Mouse (Mus musculus) forebrain, embryonic 13.5 days (tissue): Measurements from ENCODE around the gene Kptn. TPM values are rescaled to one million over a fixed set of nuclear protein-coding genes. Genes with fewer than 3 reads are reported as not detected.

ENCODE experiments used
- ATAC-seq: fragments of 200-750 bp; cut with Nextera tagmentation; 2 replicates; pipeline ENCODE4 v1.8.0; 2017
- H3K27ac ChIP-seq: fragments of 300-500 bp; sonication (generic); 2 replicates; pipeline ENCODE4 v1.5.1; 2015; ENCODE audit warnings: inconsistent platforms, mild to moderate bottlenecking, moderate library complexity
- H3K27me3 ChIP-seq: fragments of 300-500 bp; sonication (generic); 2 replicates; pipeline ENCODE4 v1.6.1; 2015; ENCODE audit warnings: mild to moderate bottlenecking, inconsistent platforms
- H3K36me3 ChIP-seq: fragments of 300-500 bp; sonication (generic); 2 replicates; pipeline ENCODE4 v1.6.1; 2015; ENCODE audit warnings: mild to moderate bottlenecking, inconsistent platforms; ENCODE audit not compliant: poor library complexity, severe bottlenecking
- H3K4me1 ChIP-seq: fragments of 300-500 bp; sonication (generic); 2 replicates; pipeline ENCODE4 v1.6.1; 2015; ENCODE audit warnings: inconsistent platforms
- H3K4me2 ChIP-seq: fragments of 300-500 bp; sonication (generic); 2 replicates; pipeline ENCODE4 v1.6.1; 2015; ENCODE audit warnings: inconsistent platforms, mild to moderate bottlenecking, moderate library complexity
- H3K4me3 ChIP-seq: fragments of 300-500 bp; sonication (generic); 2 replicates; pipeline ENCODE4 v1.5.1; 2015; ENCODE audit warnings: mild to moderate bottlenecking, inconsistent platforms
- H3K9ac ChIP-seq: fragments of 300-500 bp; sonication (generic); 2 replicates; pipeline ENCODE4 v1.6.1; 2015; ENCODE audit warnings: mild to moderate bottlenecking, inconsistent platforms
- H3K9me3 ChIP-seq: fragments of 300-500 bp; sonication (generic); replicated peaks from 2 replicates; pipeline ENCODE4 v1.6.1; 2016; ENCODE audit warnings: inconsistent platforms
- WGBS: fragments of 180-500 bp; shearing (Covaris S2); methylation state at CpG from one replicate; pipeline ENCODE4 v1.1.7; 2015; 5-methylcytosine and 5-hydroxymethylcytosine counted together
- polyA plus RNA-seq: library from polyadenylated mRNA; unstranded; fragments of >200 nt; fragmentation: Nextera tagmentation; extraction: Ambion mirVana; gene quantifications from 2 replicates; pipeline ENCODE4 v1.2.1, GENCODE M21; 2015

The Kptn gene
- polyA plus RNA-seq, 1 experiment from 2014 or later: 37.2 TPM

DNA sequence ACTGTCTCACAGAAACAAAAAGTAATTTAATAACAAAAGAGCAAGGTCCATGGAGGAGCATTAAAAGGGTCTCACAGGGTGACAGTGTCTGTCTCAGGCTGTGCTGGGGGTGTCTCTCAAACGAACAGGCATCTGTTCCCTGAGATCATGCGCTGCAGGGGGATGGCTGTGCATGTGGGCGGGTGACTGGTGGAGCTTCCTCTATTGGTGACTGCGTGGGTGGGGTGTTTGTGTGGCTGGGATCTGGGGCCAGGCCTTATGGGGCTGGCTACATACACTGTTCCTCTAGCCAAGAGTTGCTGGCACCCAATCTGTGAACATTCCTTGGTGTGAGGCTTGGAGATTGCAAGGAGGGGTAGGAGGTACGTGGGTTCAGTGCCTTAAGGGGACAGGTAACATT is 29.5 kb downstream of the Kptn start:
- H3K4me2 ChIP-seq: no peak overlapping the region
- no peak overlapping the region for H3K9ac ChIP-seq
- no peak overlapping the region for H3K4me3 ChIP-seq
- H3K36me3 ChIP-seq: peaks cover 7% of the 10 kb centered on the region
- H3K4me1 ChIP-seq: peaks cover 24% of the 10 kb centered on the region
- peak overlapping the region; percentile 3; the same call in 1 of the 2 replicates for H3K27ac ChIP-seq
- peak; percentile 57; the same call in 1 of the 2 replicates for ATAC-seq
- no peaks in the 10 kb centered on the region for H3K27me3 ChIP-seq
- WGBS: 56% methylated on average over 5 of the region's 5 CpGs
- no peaks in the 10 kb centered on the region for H3K9me3 ChIP-seq

DNA sequence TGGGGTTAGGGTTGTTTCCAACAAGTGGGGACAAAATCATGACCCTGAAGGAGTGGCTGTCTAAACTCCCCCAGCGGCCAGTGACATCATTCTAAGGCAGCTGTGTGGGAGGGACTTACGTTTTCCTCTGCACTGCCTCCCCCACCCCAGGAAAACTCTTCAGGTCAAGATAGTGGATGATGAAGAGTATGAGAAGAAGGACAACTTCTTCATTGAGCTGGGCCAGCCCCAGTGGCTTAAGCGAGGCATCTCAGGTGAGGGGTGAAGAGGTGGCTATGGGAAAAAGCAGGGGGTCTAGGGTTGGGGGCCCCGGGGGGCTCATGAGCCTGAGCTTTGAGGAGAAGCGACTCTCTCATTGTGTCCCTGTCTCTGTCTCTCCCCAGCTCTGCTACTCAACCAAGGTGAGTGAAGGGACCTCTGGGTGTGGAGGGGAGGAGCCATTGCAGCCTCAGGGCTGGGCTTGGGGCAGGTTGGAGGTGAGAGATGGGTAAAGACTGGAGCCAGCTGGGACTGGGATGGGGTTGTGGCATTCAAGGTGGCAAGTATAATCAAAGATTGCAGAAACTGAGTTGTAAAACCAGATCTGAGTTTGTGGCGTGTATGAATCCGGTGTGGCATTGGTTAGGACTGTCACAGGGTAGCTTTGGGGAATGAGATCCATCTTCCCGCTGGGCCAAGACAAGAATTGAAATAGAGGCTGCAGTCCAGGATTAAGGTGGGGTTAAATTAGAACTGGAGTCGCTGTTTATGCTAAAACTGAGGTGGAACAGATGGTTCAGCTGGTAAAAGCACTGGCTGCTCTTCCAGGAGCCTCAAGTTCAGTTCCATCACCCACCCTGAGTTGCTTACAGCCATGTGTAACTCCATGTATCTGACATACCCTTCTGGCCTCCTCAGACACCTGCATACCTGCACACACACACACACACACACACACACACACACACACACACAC is 30.8 kb downstream of the Kptn start:
- no peak overlapping the region for H3K27ac ChIP-seq
- no peak overlapping the region for H3K9ac ChIP-seq
- H3K9me3 ChIP-seq: no peaks in the 10 kb centered on the region
- no peaks in the 10 kb centered on the region for H3K27me3 ChIP-seq
- H3K4me1 ChIP-seq: peaks cover 24% of the 10 kb centered on the region
- H3K4me3 ChIP-seq: no peak overlapping the region
- no peak overlapping the region for H3K4me2 ChIP-seq
- H3K36me3 ChIP-seq: no peaks in the 10 kb centered on the region
- 71% methylated on average over 9 of the region's 9 CpGs for WGBS
- no peak for ATAC-seq

DNA sequence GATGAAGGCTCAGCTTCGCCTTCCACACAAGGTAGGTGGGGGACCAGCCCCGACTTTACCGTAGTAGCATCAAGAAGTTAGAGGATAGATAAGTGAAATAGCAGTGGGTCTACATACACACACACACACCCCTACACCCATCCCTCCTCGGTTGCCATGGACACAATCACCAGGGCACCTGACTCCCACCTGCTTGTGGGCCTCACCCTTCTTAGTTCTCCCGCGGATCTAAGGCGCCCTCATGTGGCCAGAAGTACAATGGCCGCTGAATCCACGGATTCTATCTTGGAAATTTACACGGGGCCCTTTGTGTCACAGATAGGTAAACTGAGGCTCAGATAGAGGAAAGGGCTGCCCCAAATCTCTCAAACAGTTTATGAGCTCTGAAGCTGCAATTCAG is 33.8 kb downstream of the Kptn start:
- Histone ChIP-seq H3K9me3 (no peaks in the 10 kb centered on the region), H3K4me1 (0 out of 2 replicates have a peak, but pooled peaks cover 5% of the 10 kb centered on the region), H3K4me2 (no peak overlapping the region), H3K27me3 (peaks cover 12% of the 10 kb centered on the region), H3K4me3 (no peak overlapping the region), H3K36me3 (peaks cover 7% of the 10 kb centered on the region; the same call in 1 of the 2 replicates), H3K27ac (no peak overlapping the region), H3K9ac (no peak overlapping the region)
- ATAC-seq: peak; percentile 87
- 18% methylated on average over 10 of the region's 10 CpGs for WGBS

DNA sequence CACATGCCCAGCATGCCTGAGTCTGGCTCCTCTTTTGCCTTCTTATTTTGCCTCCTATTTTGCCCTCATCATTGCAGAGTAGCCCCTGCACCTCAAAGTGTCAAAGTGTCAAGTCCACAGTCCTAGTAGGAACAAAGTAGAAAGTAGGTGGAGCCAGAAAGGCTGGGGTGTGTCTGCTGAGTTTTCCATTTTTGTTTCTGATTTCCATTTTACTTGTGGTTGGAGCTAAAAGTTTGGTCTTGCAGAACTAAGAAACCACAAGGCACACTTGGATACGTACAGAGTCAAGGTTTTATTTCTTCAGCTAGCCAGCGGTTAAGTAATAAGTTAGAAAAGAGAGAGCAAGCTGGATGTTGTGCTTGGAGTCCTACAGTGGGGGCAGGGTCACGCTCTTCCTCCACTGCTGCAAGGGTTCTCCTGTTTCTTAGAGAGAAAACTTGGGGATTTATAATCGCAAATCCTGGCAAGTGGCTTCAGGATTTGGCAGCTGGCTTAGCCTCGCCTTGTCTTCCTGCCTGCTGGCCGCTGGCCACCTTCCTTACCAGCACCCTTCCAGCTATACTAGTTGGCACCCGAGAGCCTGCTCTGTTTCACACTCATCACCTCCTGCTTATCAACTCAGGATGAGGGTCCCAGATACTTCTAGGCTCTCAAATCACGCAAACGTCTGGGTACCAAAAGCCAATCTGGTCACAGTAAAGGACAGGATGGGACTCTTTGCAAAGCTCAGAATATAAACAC is 35.6 kb downstream of the Kptn start:
- ATAC-seq: no peak; the same call in 1 of the 2 replicates

DNA sequence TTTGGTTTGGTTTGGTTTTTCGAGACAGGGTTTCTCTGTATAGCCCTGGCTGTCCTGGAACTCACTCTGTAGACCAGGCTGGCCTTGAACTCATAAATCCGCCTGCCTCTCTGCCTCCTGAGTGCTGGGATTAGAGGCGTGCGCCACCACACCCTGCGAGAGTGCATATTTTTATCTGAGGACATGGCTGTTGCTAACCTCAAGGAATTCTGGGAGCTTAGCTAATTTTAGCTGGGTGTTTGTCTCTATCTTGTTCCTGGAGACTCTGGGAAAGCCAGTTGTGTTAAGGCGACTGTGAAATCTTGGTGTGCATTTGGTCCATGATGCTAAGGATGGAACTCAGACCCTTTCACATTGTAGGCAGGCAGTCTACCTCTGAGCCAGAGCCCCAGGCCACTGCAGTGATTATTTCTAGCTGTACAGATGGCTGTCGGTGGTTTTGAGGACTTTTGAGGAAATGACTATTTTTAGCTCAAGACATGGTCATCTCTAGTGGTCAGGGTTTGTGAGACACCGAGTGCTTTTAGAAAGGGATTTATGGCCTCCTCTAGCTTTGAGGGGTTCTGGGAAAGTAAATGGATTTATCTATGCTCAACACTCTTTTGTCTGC is 36.5 kb downstream of the Kptn start:
- Histone ChIP-seq H3K36me3 (peaks cover 7% of the 10 kb centered on the region; the same call in 1 of the 2 replicates), H3K4me2 (no peak overlapping the region), H3K27ac (no peak overlapping the region), H3K9ac (no peak overlapping the region), H3K4me1 (0 out of 2 replicates have a peak, but pooled peaks cover 5% of the 10 kb centered on the region), H3K4me3 (no peak overlapping the region), H3K27me3 (peaks cover 26% of the 10 kb centered on the region), H3K9me3 (0 out of 2 replicates have a peak, but pooled peaks cover 1% of the 10 kb centered on the region)
- WGBS: 92% methylated on average over 8 of the region's 8 CpGs
- no peak for ATAC-seq

More for the DNA sequence above, 35.6 kb downstream of the Kptn start:
- 0 out of 2 replicates have a peak, but pooled peaks cover 5% of the 10 kb centered on the region for H3K4me1 ChIP-seq
- H3K36me3 ChIP-seq: peaks cover 7% of the 10 kb centered on the region; the same call in 1 of the 2 replicates
- 79% methylated on average over 9 of the region's 9 CpGs for WGBS
- no peak overlapping the region for H3K4me3 ChIP-seq
- no peaks in the 10 kb centered on the region for H3K9me3 ChIP-seq
- no peak overlapping the region for H3K9ac ChIP-seq
- H3K4me2 ChIP-seq: no peak overlapping the region
- peaks cover 26% of the 10 kb centered on the region for H3K27me3 ChIP-seq
- no peak overlapping the region for H3K27ac ChIP-seq

DNA sequence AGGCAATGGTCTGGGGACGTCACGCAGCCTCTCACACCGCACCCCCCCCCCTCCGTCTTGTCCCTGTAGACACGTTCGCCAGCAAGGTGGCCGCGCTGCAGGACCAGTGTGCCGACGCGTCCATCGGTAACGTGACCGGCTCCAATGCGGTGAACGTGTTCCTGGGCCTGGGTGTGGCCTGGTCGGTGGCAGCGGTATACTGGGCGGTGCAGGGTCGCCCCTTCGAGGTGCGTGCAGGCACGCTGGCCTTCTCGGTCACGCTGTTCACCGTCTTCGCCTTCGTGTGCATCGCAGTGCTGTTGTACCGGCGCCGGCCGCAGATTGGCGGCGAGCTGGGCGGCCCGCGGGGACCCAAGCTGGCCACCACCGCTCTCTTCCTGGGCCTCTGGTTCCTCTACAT is 39.0 kb downstream of the Kptn start:
- Histone ChIP-seq H3K27me3 (peaks cover 29% of the 10 kb centered on the region), H3K9me3 (0 out of 2 replicates have a peak, but pooled peaks cover 5% of the 10 kb centered on the region), H3K4me3 (0 out of 2 replicates have a peak overlapping the region, but pooled peaks have one; percentile 17), H3K36me3 (peaks cover 7% of the 10 kb centered on the region; the same call in 1 of the 2 replicates), H3K27ac (no peak overlapping the region), H3K9ac (0 out of 2 replicates have a peak overlapping the region, but pooled peaks have one; percentile 8), H3K4me2 (peak overlapping the region; percentile 41), H3K4me1 (no peaks in the 10 kb centered on the region)
- ATAC-seq: 0 out of 2 replicates have a peak, but pooled peaks have one; percentile 11
- WGBS: 10% methylated on average over 39 of the region's 39 CpGs

DNA sequence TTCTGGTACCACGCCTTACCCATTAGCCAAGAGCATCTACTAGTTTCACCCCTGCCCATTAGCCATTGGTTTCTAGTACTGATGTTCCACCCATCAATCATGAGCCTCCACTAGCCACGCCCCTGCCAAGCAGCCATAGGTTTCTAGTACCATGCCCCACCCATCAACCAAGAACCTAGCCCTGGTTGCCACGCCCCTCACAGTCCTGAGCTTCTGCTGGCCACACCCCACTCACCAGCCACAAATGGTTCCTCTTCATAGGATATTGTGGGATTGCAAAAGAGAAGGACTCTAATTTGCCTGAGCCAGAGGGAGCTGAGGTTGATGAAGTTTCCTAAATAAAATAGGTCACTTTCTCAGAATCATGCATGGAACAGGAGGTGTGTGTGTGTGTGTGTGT is 41.0 kb downstream of the Kptn start:
- no peak overlapping the region for H3K9ac ChIP-seq
- no peak for ATAC-seq
- WGBS: 68% methylated on average over 3 of the region's 3 CpGs

DNA sequence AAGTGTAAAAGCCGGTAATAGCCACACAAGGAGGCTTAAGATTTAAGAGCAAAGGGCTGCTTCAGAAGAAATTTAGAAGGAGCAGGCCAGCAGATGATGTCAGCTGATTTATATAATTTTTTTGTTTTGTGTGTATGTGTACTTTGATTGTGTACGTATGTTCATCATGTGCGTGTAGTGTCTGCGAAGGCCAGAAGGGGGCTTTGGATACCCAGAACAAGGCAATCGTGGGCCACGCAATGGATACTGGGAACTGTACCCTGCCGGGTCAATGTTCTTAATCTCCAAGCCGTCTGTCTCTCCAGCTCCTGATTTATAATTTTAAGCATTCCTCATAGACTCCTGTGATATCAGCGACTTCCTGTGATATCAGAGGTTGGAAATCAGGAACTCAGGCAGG is 41.6 kb downstream of the Kptn start:
- Histone ChIP-seq H3K4me1 (no peaks in the 10 kb centered on the region), H3K27me3 (peaks cover 29% of the 10 kb centered on the region), H3K9ac (no peak overlapping the region), H3K36me3 (peaks cover 7% of the 10 kb centered on the region; the same call in 1 of the 2 replicates), H3K9me3 (0 out of 2 replicates have a peak, but pooled peaks cover 5% of the 10 kb centered on the region), H3K27ac (no peak overlapping the region), H3K4me3 (no peak overlapping the region), H3K4me2 (no peak overlapping the region)
- no peak for ATAC-seq
- WGBS: 92% methylated on average over 9 of the region's 9 CpGs

More for the DNA sequence above, 41.0 kb downstream of the Kptn start:
- Histone ChIP-seq H3K9me3 (0 out of 2 replicates have a peak, but pooled peaks cover 5% of the 10 kb centered on the region), H3K27me3 (peaks cover 29% of the 10 kb centered on the region), H3K4me3 (no peak overlapping the region), H3K4me1 (no peaks in the 10 kb centered on the region), H3K27ac (no peak overlapping the region), H3K36me3 (peaks cover 7% of the 10 kb centered on the region; the same call in 1 of the 2 replicates), H3K4me2 (no peak overlapping the region)

DNA sequence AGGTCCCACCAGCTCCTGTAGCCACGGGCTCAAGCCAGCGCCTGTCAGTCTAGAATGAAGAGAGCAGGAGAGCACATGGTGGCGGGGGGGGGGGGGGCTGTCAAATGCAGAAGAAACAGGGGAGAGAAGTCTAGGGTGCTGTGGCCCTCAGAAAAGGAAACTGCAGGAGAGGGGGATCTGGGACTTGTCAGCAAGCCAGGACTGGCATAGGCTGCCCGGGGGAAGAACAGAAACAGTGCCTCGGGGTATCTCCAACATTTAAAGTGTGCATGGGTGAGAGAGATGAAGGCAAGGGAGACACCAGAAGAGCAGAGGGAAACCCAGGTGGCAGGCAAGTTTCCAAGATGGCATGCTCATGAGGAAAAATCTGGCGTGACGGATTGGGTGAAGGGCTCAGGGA is 42.3 kb downstream of the Kptn start:
- H3K9me3 ChIP-seq: 0 out of 2 replicates have a peak, but pooled peaks cover 5% of the 10 kb centered on the region
- H3K27ac ChIP-seq: no peak overlapping the region
- H3K4me3 ChIP-seq: no peak overlapping the region
- H3K36me3 ChIP-seq: peaks cover 4% of the 10 kb centered on the region; the same call in 1 of the 2 replicates
- no peak overlapping the region for H3K4me2 ChIP-seq
- H3K27me3 ChIP-seq: peaks cover 29% of the 10 kb centered on the region
- 84% methylated on average over 6 of the region's 7 CpGs for WGBS
- H3K4me1 ChIP-seq: no peaks in the 10 kb centered on the region
- H3K9ac ChIP-seq: no peak overlapping the region
- ATAC-seq: no peak

DNA sequence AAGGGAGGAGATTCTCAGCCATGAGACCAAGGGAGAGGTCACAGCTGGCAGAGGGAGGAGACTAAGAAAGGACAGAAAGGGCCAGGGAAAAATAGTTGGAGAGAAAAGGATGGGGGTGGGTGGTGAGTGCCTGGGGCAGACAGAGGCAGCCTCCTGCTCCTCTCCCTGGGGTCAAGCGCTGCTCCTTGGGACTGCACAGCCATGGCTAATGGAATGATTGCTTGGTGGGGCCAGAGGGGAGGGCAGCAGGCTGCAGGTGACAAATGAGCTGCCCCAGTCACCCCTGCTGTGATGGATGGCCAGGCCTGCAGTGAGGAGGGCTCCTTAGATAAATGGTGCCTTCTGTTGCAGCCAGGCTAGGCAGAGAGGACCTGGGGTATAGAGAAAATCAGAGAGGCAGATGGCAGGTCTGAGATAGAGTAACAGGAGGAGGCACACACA is 52.5 kb downstream of the Kptn start:
- H3K9ac ChIP-seq: peak overlapping the region; percentile 37
- H3K4me3 ChIP-seq: no peak overlapping the region
- H3K27ac ChIP-seq: no peak overlapping the region
- 14% methylated on average over 1 of the region's 1 CpGs for WGBS
- no peak overlapping the region for H3K4me2 ChIP-seq
- H3K4me1 ChIP-seq: peaks cover 41% of the 10 kb centered on the region
- no peaks in the 10 kb centered on the region for H3K27me3 ChIP-seq
- no peaks in the 10 kb centered on the region; the same call in 1 of the 2 replicates for H3K9me3 ChIP-seq
- ATAC-seq: no peak
- no peaks in the 10 kb centered on the region for H3K36me3 ChIP-seq

DNA sequence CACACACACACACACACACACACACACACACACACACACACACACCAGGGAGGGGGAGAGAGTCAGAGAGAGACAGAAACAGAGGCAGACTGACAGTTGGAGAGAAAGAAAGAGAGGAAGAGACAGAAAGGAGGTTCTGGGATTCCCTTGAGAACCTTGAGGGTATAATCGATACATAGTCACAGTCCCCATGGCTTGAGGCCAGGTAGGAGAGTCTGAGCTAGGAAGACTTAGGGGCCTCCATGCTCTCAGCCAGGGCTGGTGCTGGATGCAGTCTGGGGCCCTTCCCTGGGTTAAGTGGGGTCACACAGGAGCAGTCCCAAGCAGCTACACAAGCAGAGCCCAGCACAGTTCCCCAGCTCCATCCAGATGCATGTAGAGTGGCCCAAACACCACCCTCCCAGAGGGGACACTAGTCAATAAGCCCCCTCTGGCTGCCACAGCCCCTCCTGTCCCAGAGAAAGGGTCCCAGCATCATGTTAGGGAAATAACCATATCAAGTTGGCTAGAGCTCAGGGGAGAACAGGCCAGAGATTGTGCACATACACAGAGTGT is 53.0 kb downstream of the Kptn start:
- no peak overlapping the region; the same call in 1 of the 2 replicates for H3K27ac ChIP-seq
- peaks cover 43% of the 10 kb centered on the region for H3K4me1 ChIP-seq
- no peak for ATAC-seq
- WGBS: 31% methylated on average over 1 of the region's 1 CpGs
- H3K4me3 ChIP-seq: no peak overlapping the region
- H3K36me3 ChIP-seq: peaks cover 5% of the 10 kb centered on the region; the same call in 1 of the 2 replicates
- H3K27me3 ChIP-seq: no peaks in the 10 kb centered on the region
- no peaks in the 10 kb centered on the region; the same call in 1 of the 2 replicates for H3K9me3 ChIP-seq
- H3K9ac ChIP-seq: peak overlapping the region; percentile 37; the same call in 1 of the 2 replicates
- H3K4me2 ChIP-seq: no peak overlapping the region
